Mouse (Mus musculus) embryonic facial prominence, embryonic 11.5 days (tissue): ENCODE data around the gene Polr3e. TPM values are rescaled to one million over a fixed set of nuclear protein-coding genes. Genes with fewer than 3 reads are reported as not detected.

Experiments
- ATAC-seq: fragments of 200-750 bp; cut with Nextera tagmentation; replicated peaks from 2 replicates; pipeline ENCODE4 v1.8.0; 2017; ENCODE audit warnings: low read depth; ENCODE audit not compliant: insufficient number of reproducible peaks, low FRiP score, low TSS enrichment
- DNase-seq: peaks from one replicate; pipeline ENCODE4 v3.0.0-alpha.2; 2015; ENCODE audit warnings: low spot score
- H3K27ac ChIP-seq: fragments of 300-500 bp; sonication (generic); replicated peaks from 2 replicates; pipeline ENCODE4 v1.5.1; 2014; ENCODE audit warnings: mild to moderate bottlenecking, low read depth, low read length, control low read depth
- H3K27me3 ChIP-seq: fragments of 300-500 bp; sonication (generic); 2 replicates; pipeline ENCODE4 v1.6.1; 2014; ENCODE audit warnings: mild to moderate bottlenecking, low read length, moderate library complexity, mixed read lengths; ENCODE audit not compliant: control insufficient read depth, insufficient read depth
- H3K36me3 ChIP-seq: fragments of 300-500 bp; sonication (generic); replicated peaks from 2 replicates; pipeline ENCODE4 v1.6.1; 2014; ENCODE audit warnings: low read depth, mild to moderate bottlenecking, low read length, moderate library complexity, mixed read lengths; ENCODE audit not compliant: control insufficient read depth, insufficient read depth
- H3K4me1 ChIP-seq: fragments of 300-500 bp; sonication (generic); 2 replicates; pipeline ENCODE4 v1.6.1; 2014; ENCODE audit warnings: low read length, mixed read lengths; ENCODE audit not compliant: control insufficient read depth, insufficient read depth
- H3K4me2 ChIP-seq: fragments of 300-500 bp; sonication (generic); 2 replicates; pipeline ENCODE4 v1.6.1; 2014; ENCODE audit warnings: low read depth, mild to moderate bottlenecking, control low read depth, low read length, moderate library complexity
- H3K4me3 ChIP-seq: fragments of 300-500 bp; sonication (generic); 2 replicates; pipeline ENCODE4 v1.5.1; 2014; ENCODE audit warnings: low read depth, low read length, control low read depth
- H3K9ac ChIP-seq: fragments of 300-500 bp; sonication (generic); replicated peaks from 2 replicates; pipeline ENCODE4 v1.6.1; 2014; ENCODE audit warnings: mild to moderate bottlenecking, control low read depth, low read length
- H3K9me3 ChIP-seq: fragments of 300-500 bp; sonication (generic); replicated peaks from 2 replicates; pipeline ENCODE4 v1.6.1; 2016; ENCODE audit warnings: mild to moderate bottlenecking, low read length, inconsistent platforms, mixed read lengths; ENCODE audit not compliant: control insufficient read depth
- WGBS: fragments of 180-500 bp; shearing (Covaris S2); extraction: QIAGEN DNeasy Blood & Tissue Kit; methylation state at CpG from one replicate; pipeline ENCODE4 v1.1.7; 2014; 5-methylcytosine and 5-hydroxymethylcytosine counted together
- polyA plus RNA-seq: library from polyadenylated mRNA; unstranded; fragments of >200 nt; fragmentation: Nextera tagmentation; extraction: Ambion mirVana; gene quantifications from 2 replicates; pipeline ENCODE4 v1.2.1, GENCODE M21; 2014

Polr3e gene
- polyA plus RNA-seq, 1 experiment from 2014 or later: 22.7 TPM

- no peaks in the 10 kb centered on the region for H3K27me3 ChIP-seq
- H3K4me2 ChIP-seq: no peak overlapping the region
- H3K9me3 ChIP-seq: no peaks in the 10 kb centered on the region
- DNase-seq (no peak), ATAC-seq (no peak)
- no peaks in the 10 kb centered on the region for H3K36me3 ChIP-seq
- H3K9ac ChIP-seq: no peak overlapping the region
- H3K4me1 ChIP-seq: no peaks in the 10 kb centered on the region
- H3K4me3 ChIP-seq: no peak overlapping the region
- H3K27ac ChIP-seq: no peak overlapping the region
- 83% methylated on average over 6 of the region's 6 CpGs for WGBS
These were observed 39.3 kb upstream of the Polr3e start for GRCm38 (mm10) chr7:120878271-120878670.

DNA sequence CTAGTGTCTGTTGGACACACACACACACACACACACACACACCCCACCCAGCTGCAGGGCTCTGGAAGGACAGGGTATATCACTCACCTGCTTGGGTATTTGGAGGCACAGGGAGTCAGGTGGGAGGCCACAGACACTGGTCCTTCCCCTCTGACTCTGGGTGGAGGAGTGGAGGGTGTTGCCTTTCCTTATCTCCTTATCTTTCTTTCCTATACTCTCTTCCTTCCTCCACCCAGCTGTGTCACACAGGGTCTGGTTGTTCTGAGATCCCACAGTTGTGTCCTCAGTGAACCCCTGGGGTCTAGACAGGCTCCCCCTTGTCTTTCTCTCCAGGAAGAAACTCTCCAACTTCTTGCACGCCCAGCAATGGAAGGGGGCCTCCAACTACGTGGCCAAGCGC, 37.6 kb upstream of the Polr3e start:
- DNase-seq: no peak
- 88% methylated on average over 3 of the region's 3 CpGs for WGBS
- H3K9ac ChIP-seq: no peak overlapping the region
- H3K4me3 ChIP-seq: no peak overlapping the region
- no peak overlapping the region for H3K27ac ChIP-seq
- no peaks in the 10 kb centered on the region for H3K4me1 ChIP-seq
- no peak for ATAC-seq
- no peak overlapping the region for H3K4me2 ChIP-seq
- peaks cover 4% of the 10 kb centered on the region for H3K36me3 ChIP-seq
- H3K27me3 ChIP-seq: no peaks in the 10 kb centered on the region
- peaks cover 4% of the 10 kb centered on the region; the same call in 1 of the 2 replicates for H3K9me3 ChIP-seq

- DNase-seq: no peak
- ATAC-seq: no peak
- H3K4me1 ChIP-seq: no peaks in the 10 kb centered on the region
- H3K4me2 ChIP-seq: no peak overlapping the region
- WGBS: 96% methylated on average over 4 of the region's 4 CpGs
- no peak overlapping the region for H3K4me3 ChIP-seq
- peaks cover 4% of the 10 kb centered on the region for H3K36me3 ChIP-seq
- H3K27ac ChIP-seq: no peak overlapping the region
- H3K27me3 ChIP-seq: no peaks in the 10 kb centered on the region
- peaks cover 4% of the 10 kb centered on the region; the same call in 1 of the 2 replicates for H3K9me3 ChIP-seq
- H3K9ac ChIP-seq: no peak overlapping the region
These were observed 36.8 kb upstream of the Polr3e start for GRCm38 (mm10) chr7:120880770-120881169.

- H3K9me3 ChIP-seq: peaks cover 4% of the 10 kb centered on the region; the same call in 1 of the 2 replicates
- H3K4me3 ChIP-seq: no peak overlapping the region
- H3K36me3 ChIP-seq: peaks cover 4% of the 10 kb centered on the region
- ATAC-seq: no peak
- H3K27me3 ChIP-seq: no peaks in the 10 kb centered on the region
- WGBS: 62% methylated on average over 2 of the region's 2 CpGs
- DNase-seq: no peak
- H3K4me1 ChIP-seq: no peaks in the 10 kb centered on the region
- no peak overlapping the region for H3K27ac ChIP-seq
- H3K4me2 ChIP-seq: no peak overlapping the region
- no peak overlapping the region for H3K9ac ChIP-seq
These were observed 36.1 kb upstream of the Polr3e start for GRCm38 (mm10) chr7:120881451-120881850.

GRCm38 (mm10) chr7:120882674-120883073, 34.9 kb upstream of the Polr3e start:
- WGBS: 69% methylated on average over 4 of the region's 4 CpGs
- peaks cover 4% of the 10 kb centered on the region; the same call in 1 of the 2 replicates for H3K9me3 ChIP-seq
- H3K4me1 ChIP-seq: no peaks in the 10 kb centered on the region
- no peak overlapping the region for H3K9ac ChIP-seq
- no peak for ATAC-seq
- DNase-seq: no peak
- H3K4me2 ChIP-seq: no peak overlapping the region
- no peak overlapping the region for H3K4me3 ChIP-seq
- no peaks in the 10 kb centered on the region for H3K27me3 ChIP-seq
- H3K36me3 ChIP-seq: peaks cover 4% of the 10 kb centered on the region
- no peak overlapping the region for H3K27ac ChIP-seq

DNA sequence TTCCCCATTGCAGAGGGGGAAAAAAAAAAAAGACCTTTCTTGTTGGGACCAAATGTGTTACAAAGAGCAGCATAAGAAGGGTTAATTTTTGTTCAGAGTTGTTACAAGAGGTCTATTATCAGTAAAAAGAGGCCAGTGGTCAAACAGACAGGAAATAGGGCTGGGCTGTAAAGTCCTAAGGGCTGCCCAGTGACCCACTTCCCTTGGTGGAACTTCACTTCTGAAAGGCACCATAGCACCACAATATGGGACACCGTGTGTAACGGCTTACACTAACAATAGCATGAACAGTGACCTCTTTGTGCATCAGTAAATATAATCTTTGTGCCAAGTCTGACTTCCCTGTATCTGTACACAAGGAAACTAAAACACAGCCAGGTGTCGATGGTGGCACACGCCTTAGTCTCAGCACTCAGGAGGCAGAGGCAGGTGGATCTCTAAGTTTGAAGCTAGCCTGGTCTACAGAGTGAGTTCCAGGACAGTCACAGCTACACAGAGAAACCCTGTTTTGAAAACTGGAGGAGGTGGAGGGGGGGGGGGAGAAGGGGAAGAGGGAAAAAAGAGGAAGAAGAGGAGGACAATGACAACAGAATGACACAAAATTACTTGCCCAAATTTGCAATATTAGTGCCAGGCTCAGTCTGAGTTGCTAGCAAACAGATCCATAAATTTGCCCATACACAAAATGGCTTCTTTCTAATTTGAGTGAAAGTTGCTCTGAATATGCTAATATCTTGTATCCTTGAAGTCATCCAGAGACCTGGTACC, 33.8 kb upstream of the Polr3e start:
- ATAC-seq: no peak

DNA sequence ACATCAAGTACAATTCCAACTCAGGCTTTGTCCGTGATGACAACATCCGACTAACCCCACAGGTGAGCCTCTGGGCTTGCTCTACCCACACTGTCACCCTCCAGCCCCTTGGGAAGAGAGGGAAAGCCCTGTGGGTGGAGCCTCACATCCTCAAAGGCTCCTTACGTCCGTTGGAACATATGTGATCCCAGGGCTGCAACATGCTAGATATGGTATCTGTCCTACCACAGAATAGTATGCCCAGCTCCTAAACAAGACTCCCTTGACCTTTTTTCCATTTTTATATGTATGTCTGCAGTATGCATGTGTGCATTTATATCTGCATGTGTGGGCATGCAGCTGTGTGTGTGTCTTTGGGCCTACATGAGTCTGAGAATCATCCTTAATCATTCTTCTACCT, 32.8 kb upstream of the Polr3e start:
- Histone ChIP-seq H3K9ac (no peak overlapping the region), H3K36me3 (peaks cover 4% of the 10 kb centered on the region), H3K4me1 (no peaks in the 10 kb centered on the region), H3K4me2 (no peak overlapping the region), H3K9me3 (peaks cover 4% of the 10 kb centered on the region; the same call in 1 of the 2 replicates), H3K27ac (no peak overlapping the region), H3K27me3 (no peaks in the 10 kb centered on the region), H3K4me3 (no peak overlapping the region)
- ATAC-seq (no peak), DNase-seq (no peak)
- 93% methylated on average over 4 of the region's 4 CpGs for WGBS

More for the DNA sequence above, 33.8 kb upstream of the Polr3e start:
- 82% methylated on average over 4 of the region's 4 CpGs for WGBS
- Histone ChIP-seq H3K9me3 (peaks cover 4% of the 10 kb centered on the region; the same call in 1 of the 2 replicates), H3K27ac (no peak overlapping the region), H3K4me3 (no peak overlapping the region), H3K4me2 (no peak overlapping the region), H3K4me1 (no peaks in the 10 kb centered on the region), H3K27me3 (no peaks in the 10 kb centered on the region), H3K9ac (no peak overlapping the region), H3K36me3 (peaks cover 4% of the 10 kb centered on the region)
- DNase-seq: no peak

GRCm38 (mm10) chr7:120893123-120893522, 24.4 kb upstream of the Polr3e start:
- Histone ChIP-seq H3K27ac (no peak overlapping the region), H3K36me3 (no peaks in the 10 kb centered on the region), H3K9me3 (no peaks in the 10 kb centered on the region), H3K4me1 (no peaks in the 10 kb centered on the region), H3K27me3 (no peaks in the 10 kb centered on the region), H3K9ac (no peak overlapping the region), H3K4me2 (no peak overlapping the region), H3K4me3 (no peak overlapping the region)
- DNase-seq (no peak), ATAC-seq (no peak)
- WGBS: 77% methylated on average over 5 of the region's 5 CpGs
